Mouse (Mus musculus) MEL (cell line): ENCODE data around the gene Ambra1. TPM values are rescaled to one million over a fixed set of nuclear protein-coding genes. Genes with fewer than 3 reads are reported as not detected.
A peak's percentile ranks its signal among the peaks of the same experiment; 100 is the strongest.

Experiments used
- DNase-seq: peaks from one replicate; pipeline ENCODE4 v3.0.0; 2011; ENCODE audit warnings: low read depth, low spot score
- H3K27ac ChIP-seq: 2 replicates; pipeline ENCODE4 v1.5.1; 2012; ENCODE audit warnings: low read depth, mild to moderate bottlenecking, control low read depth, low read length, moderate library complexity; ENCODE audit not compliant: control insufficient read depth
- H3K27me3 ChIP-seq, 2 experiments: fragments of 150-350 bp in 1 of 2; sonication (generic) in 1 of 2; 2 replicates each; pipeline ENCODE4 v1.6.1; 2012; ENCODE audit warnings: low read length in 2 of 2, mild to moderate bottlenecking in 2 of 2, improper control_type of control experiment in 1 of 2, moderate library complexity in 1 of 2; ENCODE audit not compliant: insufficient read depth in 2 of 2, control insufficient read depth in 1 of 2
- H3K36me3 ChIP-seq, 2 experiments: 2 replicates each; pipeline ENCODE4 v1.6.1; 2012 to 2014; ENCODE audit warnings: low read length in 2 of 2, improper control_type of control experiment in 1 of 2, inconsistent platforms in 1 of 2, mild to moderate bottlenecking in 1 of 2; ENCODE audit not compliant: insufficient read depth in 2 of 2, control insufficient read depth in 1 of 2
- H3K4me1 ChIP-seq, 2 experiments: fragments of 150-350 bp in 1 of 2; sonication (generic) in 1 of 2; 2 replicates each; pipeline ENCODE4 v1.6.1; 2012; ENCODE audit warnings: low read length in 2 of 2, improper control_type of control experiment in 1 of 2, mild to moderate bottlenecking in 1 of 2; ENCODE audit not compliant: insufficient read depth in 2 of 2, control insufficient read depth in 1 of 2
- H3K4me3 ChIP-seq, 2 experiments: fragments of 150-350 bp in 1 of 2; sonication (generic) in 1 of 2; 2 replicates each; pipeline ENCODE4 v1.5.1; 2012; ENCODE audit warnings: low read depth in 2 of 2, low read length in 2 of 2, mild to moderate bottlenecking in 2 of 2, moderate library complexity in 2 of 2, control low read depth in 1 of 2, improper control_type of control experiment in 1 of 2; ENCODE audit not compliant: control insufficient read depth in 1 of 2, insufficient read depth in 1 of 2
- H3K79me2 ChIP-seq: 2 replicates; pipeline ENCODE4 v1.6.1; 2012; ENCODE audit warnings: mild to moderate bottlenecking, low read length, moderate library complexity; ENCODE audit not compliant: control insufficient read depth, poor library complexity, insufficient read depth
- H3K9ac ChIP-seq: 2 replicates; pipeline ENCODE4 v1.6.1; 2012; ENCODE audit warnings: low read depth, mild to moderate bottlenecking, control low read depth, low read length, moderate library complexity; ENCODE audit not compliant: control insufficient read depth, poor library complexity, severe bottlenecking
- H3K9me3 ChIP-seq: fragments of 150-350 bp; sonication (generic); replicated peaks from 2 replicates; pipeline ENCODE4 v1.6.1; 2012; ENCODE audit warnings: mild to moderate bottlenecking, low read length, improper control_type of control experiment, moderate library complexity; ENCODE audit not compliant: insufficient read depth
- CHD1 ChIP-seq: IDR thresholded peaks from 2 replicates; pipeline ENCODE4 v1.6.1; 2012; ENCODE audit warnings: low read depth, mild to moderate bottlenecking, inconsistent platforms, low read length, improper control_type of control experiment
- EP300 ChIP-seq, 2 experiments: IDR thresholded peaks; 2 replicates each; pipeline ENCODE4 v1.6.1; 2011; ENCODE audit warnings: improper control_type of control experiment in 2 of 2, low read length in 2 of 2, low read depth in 1 of 2, mild to moderate bottlenecking in 1 of 2
- ETS1 ChIP-seq: IDR thresholded peaks from 2 replicates; pipeline ENCODE4 v1.6.1; 2012; ENCODE audit warnings: low read depth, mild to moderate bottlenecking, inconsistent platforms, low read length, improper control_type of control experiment, moderate library complexity
- GATA1 ChIP-seq: IDR thresholded peaks from 2 replicates; pipeline ENCODE4 v1.6.1; 2011; ENCODE audit warnings: low read depth, low read length, improper control_type of control experiment
- JUND ChIP-seq: IDR thresholded peaks from 2 replicates; pipeline ENCODE4 v1.6.1; 2011; ENCODE audit warnings: low read depth, mild to moderate bottlenecking, improper control_type of control experiment, low read length
- MAFK ChIP-seq: IDR thresholded peaks from 2 replicates; pipeline ENCODE4 v1.6.1; 2011; ENCODE audit warnings: low read depth, mild to moderate bottlenecking, low read length, improper control_type of control experiment, borderline replicate concordance
- MAX ChIP-seq: IDR thresholded peaks from 2 replicates; pipeline ENCODE4 v1.6.1; 2011; ENCODE audit warnings: low read length, improper control_type of control experiment
- MXI1 ChIP-seq: IDR thresholded peaks from 2 replicates; pipeline ENCODE4 v1.6.1; 2011; ENCODE audit warnings: mild to moderate bottlenecking, low read depth, low read length, improper control_type of control experiment
- RCOR1 ChIP-seq: IDR thresholded peaks from 2 replicates; pipeline ENCODE4 v1.6.1; 2012; ENCODE audit warnings: low read depth, mild to moderate bottlenecking, inconsistent platforms, low read length, improper control_type of control experiment
- TAL1 ChIP-seq: IDR thresholded peaks from 2 replicates; pipeline ENCODE4 v1.6.1; 2012; ENCODE audit warnings: mild to moderate bottlenecking, inconsistent platforms, low read length, moderate library complexity, mixed read lengths
- TBP ChIP-seq: IDR thresholded peaks from 2 replicates; pipeline ENCODE4 v1.8.0; 2011; ENCODE audit warnings: low read depth, low read length, improper control_type of control experiment
- TCF12 ChIP-seq: IDR thresholded peaks from 2 replicates; pipeline ENCODE4 v1.6.1; 2014; ENCODE audit warnings: low read depth, mild to moderate bottlenecking, inconsistent platforms, low read length, improper control_type of control experiment, moderate library complexity
- UBTF ChIP-seq: IDR thresholded peaks from 2 replicates; pipeline ENCODE4 v1.6.1; 2012; ENCODE audit warnings: low read depth, mild to moderate bottlenecking, inconsistent platforms, low read length, improper control_type of control experiment, moderate library complexity, borderline replicate concordance; ENCODE audit not compliant: insufficient read depth
- ZC3H11A ChIP-seq: IDR thresholded peaks from 2 replicates; pipeline ENCODE4 v1.6.1; 2012; ENCODE audit warnings: low read depth, mild to moderate bottlenecking, inconsistent platforms, low read length, improper control_type of control experiment
- polyA plus RNA-seq, 2 experiments: library from polyadenylated mRNA; stranded (reverse) in 1 of 2; unstranded in 1 of 2; fragments of >175 nt in 1 of 2; fragments of >200 nt in 1 of 2; gene quantifications; 2 replicates each; pipeline versions ENCODE4 v1.2.1 to v1.2.4; 2012; ENCODE audit warnings: low replicate concordance in 2 of 2, low read depth in 1 of 2; ENCODE audit not compliant: insufficient read length in 2 of 2, insufficient read depth in 1 of 2, missing spikeins in 1 of 2
- total RNA-seq: library from RNA; depleted of rRNA; stranded (reverse); fragments of 300-350 nt; gene quantifications from 2 replicates; pipeline ENCODE4 v1.2.3, GENCODE M21; 2012

Gene Ambra1
- total and polyA plus RNA-seq, 3 experiments, result 14.6 to 24.7 TPM; not detected in 1

DNA sequence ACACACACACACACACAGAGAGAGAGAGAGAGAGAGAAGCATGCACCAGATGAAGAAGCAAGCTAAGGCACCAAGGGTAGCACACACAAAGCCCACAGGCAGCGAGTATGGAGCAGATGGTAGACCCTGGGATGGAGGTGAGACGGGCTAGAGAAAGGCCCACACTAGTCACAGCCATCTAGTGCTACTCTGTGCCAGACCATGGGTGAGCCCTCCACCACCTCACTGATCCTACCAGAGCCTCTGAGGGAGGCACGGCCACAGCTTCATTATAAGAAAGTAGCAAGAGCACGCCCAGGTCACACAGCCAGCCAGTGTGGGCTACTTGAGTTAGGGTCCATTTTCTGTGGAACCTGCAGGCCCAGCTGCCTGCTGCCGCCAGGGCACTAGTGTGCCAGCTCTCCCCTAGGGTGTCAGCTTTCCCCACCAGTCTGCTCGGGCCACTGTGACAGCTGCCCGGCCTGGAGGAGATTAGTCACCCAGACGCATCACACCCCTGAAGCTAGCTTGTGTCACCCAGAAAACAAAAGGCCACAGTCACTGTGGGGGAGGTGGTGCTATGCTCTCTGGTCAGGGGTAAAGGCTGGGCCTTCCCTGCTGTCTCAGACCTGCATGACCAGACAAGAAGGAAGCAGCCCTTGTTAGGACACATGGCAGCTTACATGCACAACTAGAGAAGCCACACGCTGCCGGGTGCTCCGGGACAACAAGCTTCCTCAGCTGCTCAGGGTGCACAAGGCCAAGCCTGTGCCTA, 217.6 kb downstream of the Ambra1 start:
- peak overlapping the region; percentile 35 to 61 for H3K4me3 ChIP-seq
- H3K9me3 ChIP-seq, result no peaks in the 10 kb centered on the region
- no peaks in the 10 kb centered on the region for H3K27me3 ChIP-seq
- H3K4me1 ChIP-seq, result peaks cover 15 to 41% of the 10 kb centered on the region in 2 experiments; a peak in 3 of 4 replicates
- peak; percentile 57 for DNase-seq
- peaks cover 2 to 23% of the 10 kb centered on the region in 2 experiments; a peak in 3 of 4 replicates for H3K36me3 ChIP-seq
- TF ChIP-seq JUND (no peak), TBP (no peak), MXI1 (peak; percentile 55; the same call in 1 of the 2 replicates), ZC3H11A (no peak), UBTF (no peak), MAX (peak; percentile 48; the same call in 1 of the 2 replicates)
- H3K79me2 ChIP-seq, result peaks cover 43% of the 10 kb centered on the region
- peak overlapping the region; percentile 94 for H3K27ac ChIP-seq
- H3K9ac ChIP-seq, result peak overlapping the region; percentile 71

DNA sequence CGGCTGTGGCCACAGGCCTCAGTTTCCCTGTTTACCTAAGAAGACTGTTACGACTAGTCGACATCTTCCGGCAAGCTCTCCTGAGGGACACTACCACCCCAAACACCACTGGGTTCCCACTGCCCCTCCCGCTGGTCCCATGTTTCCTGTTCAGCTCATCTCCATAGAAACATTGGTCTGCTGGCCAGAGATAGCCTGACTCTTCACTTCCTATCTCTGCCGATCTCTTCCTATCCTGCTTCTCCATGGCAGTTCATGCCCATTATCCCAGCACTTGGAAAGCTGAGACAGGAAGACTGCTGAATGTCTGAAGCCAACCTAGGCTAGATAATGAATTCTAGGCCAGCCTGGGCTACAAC, 218.2 kb downstream of the Ambra1 start:
- TF ChIP-seq TCF12 (peak; percentile 87), MAFK (no peak), TAL1 (peak; percentile 84), RCOR1 (peak; percentile 34; the same call in 1 of the 2 replicates), EP300 (IDR thresholded peaks at IDR 0.05; ENCODE audit: low read depth in 1 of 2, low read length in 2 of 2) (peak; percentile 53 to 84; a peak in 3 of 4 replicates), GATA1 (peak; percentile 88), ETS1 (peak; percentile 69), CHD1 (no peak)
- peaks cover 43% of the 10 kb centered on the region for H3K79me2 ChIP-seq
- peak overlapping the region; percentile 94 for H3K27ac ChIP-seq
- no peaks in the 10 kb centered on the region for H3K27me3 ChIP-seq
- H3K9ac ChIP-seq, result peak overlapping the region; percentile 71
- DNase-seq, result peak; percentile 65
- H3K9me3 ChIP-seq, result no peaks in the 10 kb centered on the region
- peak overlapping the region; percentile 61 to 90 for H3K4me3 ChIP-seq
- H3K4me1 ChIP-seq, result peaks cover 15 to 41% of the 10 kb centered on the region in 2 experiments; a peak in 3 of 4 replicates
- H3K36me3 ChIP-seq, result peaks cover 2 to 23% of the 10 kb centered on the region in 2 experiments; a peak in 3 of 4 replicates
